Mouse (Mus musculus) kidney, adult 2 months (tissue): ENCODE data around the gene Ccdc175.

Experiments used
- CTCF ChIP-seq: fragments of 200-500 bp; conservative IDR thresholded peaks from 2 replicates; pipeline ENCODE4 v1.5.1; 2011; ENCODE audit warnings: low read depth, mild to moderate bottlenecking, control low read depth, low read length, moderate library complexity, mixed read lengths; ENCODE audit not compliant: insufficient read depth, insufficient read length
- POLR2A ChIP-seq: fragments of 200-500 bp; IDR thresholded peaks from one replicate; pipeline ENCODE4 v1.6.1; 2011; ENCODE audit warnings: low read depth, low read length, control low read depth

DNA sequence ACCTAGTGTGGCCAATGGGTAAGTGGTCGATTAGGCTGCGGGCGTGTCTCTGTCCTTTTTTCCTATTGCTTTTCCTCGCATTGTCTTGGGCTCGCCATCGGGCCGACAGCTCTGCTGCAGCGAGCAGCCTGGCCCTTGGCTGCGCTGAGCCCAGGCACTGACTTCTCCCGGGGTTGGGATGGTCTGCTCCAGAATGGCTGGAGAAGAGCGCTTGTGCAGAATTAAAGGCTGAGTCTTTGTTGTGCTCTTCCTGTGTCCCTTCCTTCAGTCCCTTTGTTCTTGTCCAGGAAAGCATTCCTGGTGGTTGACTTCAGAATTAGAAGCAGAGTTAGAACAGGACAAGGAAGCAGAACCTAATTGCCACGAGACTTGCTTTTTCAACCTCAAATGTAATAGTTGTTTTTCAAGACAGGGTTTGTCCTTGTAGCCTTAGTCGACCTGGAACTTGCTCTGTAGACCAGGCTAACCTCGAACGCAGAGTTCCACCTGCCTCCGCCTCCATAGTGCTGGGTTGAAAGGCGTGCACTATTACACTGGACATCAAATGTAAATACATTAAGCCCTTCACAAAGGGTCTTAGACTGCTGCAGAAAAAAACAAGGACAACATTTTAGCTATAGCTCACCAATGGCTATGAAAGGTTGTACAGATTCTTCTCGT lies 98.5 kb downstream of the Ccdc175 start:
- TF ChIP-seq CTCF (no peak), POLR2A (no peak)
